Mouse (Mus musculus): ENCODE data around the gene 4930539E08Rik.

- TF ChIP-seq CTCF (IDR thresholded peaks at IDR 0.05; ENCODE audit: insufficient read depth, low read depth, low read length) (no peak), POLR2A (IDR thresholded peaks at IDR 0.05; ENCODE audit: insufficient read depth, low read depth, low read length) (no peak)
Measured at GRCm38 (mm10) chr17:28846974-28847617, 68.0 kb downstream of the 4930539E08Rik start.
